Mouse (Mus musculus) MEL (cell line): ENCODE results near the gene Slc17a5.

ENCODE experiments used
- CTCF ChIP-seq, 3 experiments: IDR thresholded peaks in 2 of 3; conservative IDR thresholded peaks in 1 of 3; 2 replicates each; pipeline ENCODE4 v1.5.1; 2011 to 2012; ENCODE audit warnings: low read length in 3 of 3, low read depth in 2 of 3, mild to moderate bottlenecking in 2 of 3, improper control_type of control experiment in 1 of 3, inconsistent platforms in 1 of 3, mixed read lengths in 1 of 3, moderate library complexity in 1 of 3; ENCODE audit not compliant: control insufficient read depth in 1 of 3, insufficient read depth in 1 of 3, poor library complexity in 1 of 3, severe bottlenecking in 1 of 3
- GATA1 ChIP-seq: IDR thresholded peaks from 2 replicates; pipeline ENCODE4 v1.6.1; 2011; ENCODE audit warnings: low read depth, low read length, improper control_type of control experiment
- JUND ChIP-seq: IDR thresholded peaks from 2 replicates; pipeline ENCODE4 v1.6.1; 2011; ENCODE audit warnings: low read depth, mild to moderate bottlenecking, improper control_type of control experiment, low read length
- NRF1 ChIP-seq: IDR thresholded peaks from 2 replicates; pipeline ENCODE4 v1.6.1; 2014; ENCODE audit warnings: low read depth, mild to moderate bottlenecking, inconsistent platforms, low read length, improper control_type of control experiment, moderate library complexity; ENCODE audit not compliant: poor library complexity, insufficient read depth, severe bottlenecking
- POLR2A ChIP-seq, 2 experiments: IDR thresholded peaks; 2 replicates each; pipeline ENCODE4 v1.6.1; 2011 to 2012; ENCODE audit warnings: low read length in 2 of 2, mild to moderate bottlenecking in 2 of 2, control low read depth in 1 of 2, improper control_type of control experiment in 1 of 2, low read depth in 1 of 2, moderate library complexity in 1 of 2; ENCODE audit not compliant: control insufficient read depth in 1 of 2, insufficient read depth in 1 of 2, poor library complexity in 1 of 2
- ZC3H11A ChIP-seq: IDR thresholded peaks from 2 replicates; pipeline ENCODE4 v1.6.1; 2012; ENCODE audit warnings: low read depth, mild to moderate bottlenecking, inconsistent platforms, low read length, improper control_type of control experiment

- TF ChIP-seq NRF1: no peak
- TF ChIP-seq CTCF (IDR thresholded peaks at IDR 0.05 in 2 of 3, conservative IDR thresholded peaks at IDR 0.05 in 1 of 3; ENCODE audit: control insufficient read depth in 1 of 3, insufficient read depth in 1 of 3, low read depth in 2 of 3, low read length in 3 of 3, poor library complexity in 1 of 3, severe bottlenecking in 1 of 3): no peak
- no peak for TF ChIP-seq JUND
- no peak for TF ChIP-seq ZC3H11A
- TF ChIP-seq POLR2A (IDR thresholded peaks at IDR 0.05; ENCODE audit: control insufficient read depth in 1 of 2, insufficient read depth in 1 of 2, low read depth in 1 of 2, low read length in 2 of 2, poor library complexity in 1 of 2): no peak
- TF ChIP-seq GATA1: no peak
These were observed 87.5 kb downstream of the Slc17a5 start for GRCm38 (mm10) chr9:78500386-78500785.
